Mouse (Mus musculus): ENCODE data around the gene Cmip. TPM values are rescaled to one million over a fixed set of nuclear protein-coding genes. Genes with fewer than 3 reads are reported as not detected.
"Not testable (repeated sequence)": the region's sequence is repeated elsewhere in the genome, so short reads cannot be mapped to it uniquely, and the experiment has no call there.

Gene Cmip
- total and polyA plus RNA-seq, 3 experiments = 17.0 to 71.8 TPM; not detected in 1

GRCm38 (mm10) chr8:117422343-117422742, 165.5 kb downstream of the Cmip start:
- Histone ChIP-seq H3K9ac (ENCODE audit: control insufficient read depth, low read depth, low read length, poor library complexity, severe bottlenecking) (no peak overlapping the region), H3K4me3 (ENCODE audit: control insufficient read depth in 1 of 2, insufficient read depth in 1 of 2, low read depth in 2 of 2, low read length in 2 of 2) (no peak overlapping the region), H3K4me1 (ENCODE audit: control insufficient read depth in 1 of 2, insufficient read depth in 2 of 2, low read length in 2 of 2) (no peaks in the 10 kb centered on the region), H3K27me3 (ENCODE audit: control insufficient read depth in 1 of 2, insufficient read depth in 2 of 2, low read length in 2 of 2) (no peaks in the 10 kb centered on the region), H3K9me3 (replicated peaks; ENCODE audit: insufficient read depth, low read length) (no peaks in the 10 kb centered on the region), H3K27ac (ENCODE audit: control insufficient read depth, low read depth, low read length) (no peak overlapping the region), H3K36me3 (ENCODE audit: control insufficient read depth in 1 of 2, insufficient read depth in 2 of 2, low read length in 2 of 2) (no peaks in the 10 kb centered on the region; a peak in 1 of 4 replicates), H3K79me2 (ENCODE audit: control insufficient read depth, insufficient read depth, low read length, poor library complexity) (no peaks in the 10 kb centered on the region)
- no peak for DNase-seq (ENCODE audit: low read depth, low spot score)
- TF ChIP-seq EP300 (IDR thresholded peaks at IDR 0.05; ENCODE audit: low read depth in 1 of 2, low read length in 2 of 2) (no peak), TBP (IDR thresholded peaks at IDR 0.05; ENCODE audit: low read depth, low read length) (no peak), BHLHE40 (IDR thresholded peaks at IDR 0.05; ENCODE audit: borderline replicate concordance, low read depth, low read length) (no peak), MXI1 (IDR thresholded peaks at IDR 0.05; ENCODE audit: low read depth, low read length) (no peak), SMC3 (IDR thresholded peaks at IDR 0.05; ENCODE audit: low read depth, low read length) (no peak), MAZ (IDR thresholded peaks at IDR 0.05; ENCODE audit: low read depth, low read length) (no peak), MAFK (IDR thresholded peaks at IDR 0.05; ENCODE audit: borderline replicate concordance, low read depth, low read length) (no peak), UBTF (IDR thresholded peaks at IDR 0.05; ENCODE audit: borderline replicate concordance, insufficient read depth, low read depth, low read length) (no peak), USF2 (IDR thresholded peaks at IDR 0.05; ENCODE audit: borderline replicate concordance in 1 of 2, insufficient read depth in 1 of 2, low read depth in 1 of 2, low read length in 2 of 2) (no peak), POLR2AphosphoS2 (IDR thresholded peaks at IDR 0.05; ENCODE audit: low read length) (no peak), JUND (IDR thresholded peaks at IDR 0.05; ENCODE audit: low read depth, low read length) (no peak), CHD1 (IDR thresholded peaks at IDR 0.05; ENCODE audit: low read depth, low read length) (no peak)

DNA sequence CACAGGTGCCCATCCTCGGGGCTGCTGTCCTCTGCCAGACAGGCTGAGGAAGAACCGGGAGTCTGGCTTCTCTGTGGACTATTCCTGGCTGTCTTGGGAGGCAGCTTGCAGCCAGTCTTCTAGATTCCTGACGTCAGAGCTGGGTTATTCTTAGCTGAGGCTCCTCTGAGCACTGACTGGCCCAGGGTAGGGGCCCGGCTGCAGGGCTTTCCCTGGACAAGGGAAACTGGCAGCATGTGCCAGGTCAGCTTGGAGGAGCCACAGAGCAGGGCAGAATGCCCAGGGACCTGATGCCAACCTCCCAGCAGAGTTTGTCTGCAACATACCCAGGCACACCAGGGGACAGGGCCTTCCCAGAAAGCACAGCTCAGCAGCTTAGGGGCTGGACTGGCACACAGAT, 166.2 kb downstream of the Cmip start:
- DNase-seq (ENCODE audit: low read depth, low spot score) = no peak
- H3K9ac ChIP-seq (ENCODE audit: control insufficient read depth, low read depth, low read length, poor library complexity, severe bottlenecking) = no peak overlapping the region
- no peaks in the 10 kb centered on the region for H3K79me2 ChIP-seq (ENCODE audit: control insufficient read depth, insufficient read depth, low read length, poor library complexity)
- no peak for TF ChIP-seq MAFK (IDR thresholded peaks at IDR 0.05; ENCODE audit: borderline replicate concordance, low read depth, low read length)
- no peak for TF ChIP-seq CHD1 (IDR thresholded peaks at IDR 0.05; ENCODE audit: low read depth, low read length)
- no peak for TF ChIP-seq POLR2A (IDR thresholded peaks at IDR 0.05; ENCODE audit: control insufficient read depth in 1 of 2, insufficient read depth in 1 of 2, low read depth in 1 of 2, low read length in 2 of 2, poor library complexity in 1 of 2)
- TF ChIP-seq ETS1 (IDR thresholded peaks at IDR 0.05; ENCODE audit: low read depth, low read length) = no peak
- TF ChIP-seq E2F4 (IDR thresholded peaks at IDR 0.05; ENCODE audit: borderline replicate concordance, low read depth, low read length) = no peak
- no peak for TF ChIP-seq GABPA (IDR thresholded peaks at IDR 0.05; ENCODE audit: low read depth, low read length)
- TF ChIP-seq CHD2 (IDR thresholded peaks at IDR 0.05; ENCODE audit: low read length) = no peak
- TF ChIP-seq GATA1 (IDR thresholded peaks at IDR 0.05; ENCODE audit: low read depth, low read length) = no peak
- TF ChIP-seq MYC (IDR thresholded peaks at IDR 0.05; ENCODE audit: low read depth, low read length) = no peak
- no peak for TF ChIP-seq RCOR1 (IDR thresholded peaks at IDR 0.05; ENCODE audit: low read depth, low read length)
- TF ChIP-seq NELFE (IDR thresholded peaks at IDR 0.05; ENCODE audit: low read depth, low read length) = no peak
- no peak for TF ChIP-seq POLR2AphosphoS5 (IDR thresholded peaks at IDR 0.05; ENCODE audit: borderline replicate concordance, low read depth, low read length)
- H3K36me3 ChIP-seq (ENCODE audit: control insufficient read depth in 1 of 2, insufficient read depth in 2 of 2, low read length in 2 of 2) = peaks cover 0 to 1% of the 10 kb centered on the region in 2 experiments; a peak in 1 of 4 replicates
- H3K27me3 ChIP-seq (ENCODE audit: control insufficient read depth in 1 of 2, insufficient read depth in 2 of 2, low read length in 2 of 2) = no peaks in the 10 kb centered on the region
- H3K9me3 ChIP-seq (replicated peaks; ENCODE audit: insufficient read depth, low read length) = no peaks in the 10 kb centered on the region
- no peaks in the 10 kb centered on the region for H3K4me1 ChIP-seq (ENCODE audit: control insufficient read depth in 1 of 2, insufficient read depth in 2 of 2, low read length in 2 of 2)
- no peak overlapping the region for H3K27ac ChIP-seq (ENCODE audit: control insufficient read depth, low read depth, low read length)
- no peak overlapping the region for H3K4me3 ChIP-seq (ENCODE audit: control insufficient read depth in 1 of 2, insufficient read depth in 1 of 2, low read depth in 2 of 2, low read length in 2 of 2)

- DNase-seq (ENCODE audit: low read depth, low spot score); H3K27ac ChIP-seq (ENCODE audit: control insufficient read depth, low read depth, low read length); H3K9ac ChIP-seq (ENCODE audit: control insufficient read depth, low read depth, low read length, poor library complexity, severe bottlenecking); H3K27me3 ChIP-seq (ENCODE audit: control insufficient read depth in 1 of 2, insufficient read depth in 2 of 2, low read length in 2 of 2); H3K4me3 ChIP-seq (ENCODE audit: control insufficient read depth in 1 of 2, insufficient read depth in 1 of 2, low read depth in 2 of 2, low read length in 2 of 2); H3K9me3 ChIP-seq (replicated peaks; ENCODE audit: insufficient read depth, low read length); H3K36me3 ChIP-seq (ENCODE audit: control insufficient read depth in 1 of 2, insufficient read depth in 2 of 2, low read length in 2 of 2); H3K79me2 ChIP-seq (ENCODE audit: control insufficient read depth, insufficient read depth, low read length, poor library complexity); H3K4me1 ChIP-seq (ENCODE audit: control insufficient read depth in 1 of 2, insufficient read depth in 2 of 2, low read length in 2 of 2): not testable (repeated sequence)
Observed at GRCm38 (mm10) chr8:117427816-117428215, 171.0 kb downstream of the Cmip start.

All from MEL (cell line).